Mouse (Mus musculus) layer of hippocampus, adult 6 months (tissue): ENCODE results near the gene Ppp1r16b. TPM values are rescaled to one million over a fixed set of nuclear protein-coding genes. Genes with fewer than 3 reads are reported as not detected.

ENCODE experiments used
- long read RNA-seq, 2 experiments: library from polyadenylated mRNA; unstranded; transcript quantifications; one replicate each; pipeline ENCODE4 v2.0.0; 2019 to 2020
- microRNA-seq: library from miRNA; unstranded; fragments of <30 nt; microRNA quantifications from one replicate; pipeline ENCODE4 v1.2.0, GENCODE M21; 2020
- polyA plus RNA-seq: library from polyadenylated mRNA; unstranded; fragments of <200 nt; fragmentation: Nextera tagmentation; gene quantifications from 2 replicates; pipeline ENCODE4 v1.2.3, GENCODE M21; 2021

The Ppp1r16b gene
- polyA plus RNA-seq: 37.6 and 80.0 TPM in 2 replicates
- long read RNA-seq, experiment 1, full-length matches to known transcripts: 4 of 55 reads
- long read RNA-seq, experiment 1, partial matches to known transcripts: 3 of 55 reads
- long read RNA-seq, experiment 1, other reads (novel, unspliced or antisense): 48 of 55 reads
- long read RNA-seq, experiment 2, full-length matches to known transcripts: 25 of 66 reads
- long read RNA-seq, experiment 2, partial matches to known transcripts: 10 of 66 reads
- long read RNA-seq, experiment 2, other reads (novel, unspliced or antisense): 31 of 66 reads

GRCm38 (mm10) chr2:158665098-158665497 is at the start of gene Ppp1r16b:
Gene Ppp1r16b, plus strand, starts transcription at chr2:158665398.

GRCm38 (mm10) chr2:158624718-158625222 is 40.4 kb upstream of the Ppp1r16b start, which contains the start of gene Actr5:
Gene Actr5, plus strand, starts transcription at chr2:158624888.

GRCm38 (mm10) chr2:158767742-158768339 is 102.6 kb downstream of the Ppp1r16b start, which contains the start of gene Fam83d:
Gene Fam83d, plus strand, starts transcription at chr2:158768093.

GRCm38 (mm10) chr2:158794494-158795004 is 129.4 kb downstream of the Ppp1r16b start, which contains the start of gene Dhx35:
Gene Dhx35, plus strand, starts transcription at chr2:158794807.

Small RNAs within 50 kb of the gene (microRNA-seq; reads per million reads assigned to microRNA genes)
- gene Gm26141 (not detected), gene Mir3474 (2.6 reads per million, percentile 6 among the genes with 10 or more reads in this experiment)

Other genes starting within 250 kb of the Ppp1r16b start
- gene Adig, start 162.8 kb upstream of the Ppp1r16b start, polyA plus RNA-seq: not detected in 2 replicates
- 0.21 and 0.26 TPM in 2 replicates for gene Arhgap40, start 152.6 kb upstream of the Ppp1r16b start, polyA plus RNA-seq
- 9.0 and 9.1 TPM in 2 replicates for gene Slc32a1, start 54.6 kb upstream of the Ppp1r16b start, polyA plus RNA-seq
- 0.68 and 0.75 TPM in 2 replicates for gene Actr5, start 40.5 kb upstream of the Ppp1r16b start, polyA plus RNA-seq
- 1.3 TPM in 2 replicates for gene Fam83d, start 102.7 kb downstream of the Ppp1r16b start, polyA plus RNA-seq
- gene Dhx35, start 129.4 kb downstream of the Ppp1r16b start, polyA plus RNA-seq: 11.2 and 14.6 TPM in 2 replicates